Mouse (Mus musculus): ENCODE data around the gene Sae1.
A peak's percentile ranks its signal among the peaks of the same experiment; 100 is the strongest.

Gene Sae1

GRCm38 (mm10) chr7:16280721-16281120, 106.9 kb downstream of the Sae1 start:
- DNase-seq (ENCODE audit: low spot score) = peak; percentile 45

- no peak for DNase-seq (ENCODE audit: low spot score)
Observed at GRCm38 (mm10) chr7:16274922-16275890, 112.4 kb downstream of the Sae1 start.

- DNase-seq (ENCODE audit: low spot score) = no peak
Observed at GRCm38 (mm10) chr7:16273766-16274140, 113.9 kb downstream of the Sae1 start.

- peak; percentile 92 for DNase-seq (ENCODE audit: low spot score)
Observed at GRCm38 (mm10) chr7:16273081-16273765, 114.4 kb downstream of the Sae1 start, which contains the start of gene Inafm1. Gene Inafm1 (minus strand): TSS chr7:16273617.

- DNase-seq (ENCODE audit: low spot score) = peak; percentile 82
Observed at GRCm38 (mm10) chr7:16272681-16273080, 114.9 kb downstream of the Sae1 start.

GRCm38 (mm10) chr7:16271139-16271538, 116.5 kb downstream of the Sae1 start:
- no peak for DNase-seq (ENCODE audit: low spot score)

Measured in testis, postnatal 10 days (tissue).